In the genomic region with DNA sequence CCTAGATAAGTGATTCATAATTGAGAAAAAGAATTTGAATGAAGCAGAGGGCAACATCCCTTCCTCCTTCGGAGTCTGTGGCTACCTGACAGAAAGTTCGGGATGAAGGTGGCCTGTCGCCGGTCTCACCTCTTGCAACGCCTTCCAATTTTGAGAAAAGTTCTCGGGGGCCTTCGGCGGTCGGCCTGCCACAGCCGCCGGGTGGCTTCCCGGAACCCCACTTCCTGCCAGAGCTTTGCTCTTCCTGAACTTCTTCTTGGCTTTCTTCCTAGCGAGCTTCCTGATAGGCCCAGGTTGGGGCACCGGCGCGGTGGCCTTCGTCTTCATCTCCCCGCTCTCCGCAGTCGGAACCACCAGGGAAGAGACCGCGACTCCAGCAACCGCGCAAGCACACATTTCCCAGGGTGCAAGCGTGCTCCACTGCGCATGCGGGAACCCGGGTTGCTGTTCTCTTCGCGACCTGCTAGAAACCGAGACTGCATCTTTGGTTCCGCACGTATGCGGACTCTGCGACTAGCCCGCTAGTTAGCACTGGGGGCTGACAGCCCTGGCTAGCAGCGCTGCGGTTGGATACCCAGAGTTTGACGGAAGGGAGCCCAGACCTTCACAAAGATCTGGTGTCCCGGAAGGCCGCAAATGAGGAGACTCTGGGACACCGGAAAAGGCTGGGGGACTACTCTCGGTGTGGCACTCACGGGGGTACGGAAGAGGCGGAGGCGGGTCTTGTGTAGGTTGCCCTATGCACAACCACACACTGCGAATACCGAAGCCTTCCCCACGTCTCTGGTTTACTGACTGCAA, we compare ENCODE assay signal across 8 mouse cellular contexts. TPM values are rescaled to one million over a fixed set of nuclear protein-coding genes. Genes with fewer than 3 reads are reported as not detected.
DNase-seq lines count a peak whose midpoint lies in the region; ATAC-seq lines count a peak whose summit lies in the region.

A gene (minus strand): TSS at position 464 of the 801 bp plus-strand sequence.

- peak within 1 kb of the TSS; percentile 97 for H3K27ac ChIP-seq in hindbrain, embryonic 12.5 days

- H3K27me3 ChIP-seq in hindbrain, embryonic 12.5 days = no peaks in the 10 kb centered on the region

- peak within 1 kb of the TSS; percentile 75 for H3K4me3 ChIP-seq in hindbrain, embryonic 12.5 days

- peak; percentile 97 for ATAC-seq in hindbrain, embryonic 12.5 days (ENCODE audit: low FRiP score)

- H3K4me1 ChIP-seq in hindbrain, embryonic 12.5 days = peaks cover 32% of the 10 kb centered on the region

- peak; percentile 96 for DNase-seq in Muller cell, postnatal 12 days (ENCODE audit: inconsistent ontology term)
- peak; percentile 95 for DNase-seq in cerebellum, adult 9-11 months
- peak; percentile 92 to 93 for DNase-seq in frontal cortex, postnatal 10 days (ENCODE audit: low spot score in 2 of 2)
- DNase-seq in layer of hippocampus, postnatal 14 days (ENCODE audit: low spot score in 2 of 2) = peak; percentile 97 to 98
- DNase-seq in lung, postnatal 14 days = peak; percentile 94
- DNase-seq in retina, adult 2 months (ENCODE audit: low read depth, low spot score) = peak; percentile 92
- DNase-seq in thymus, postnatal 36 days = peak; percentile 90 to 92

- peaks cover 27% of the 10 kb centered on the region for H3K36me3 ChIP-seq in hindbrain, embryonic 12.5 days

- no peaks in the 10 kb centered on the region for H3K9me3 ChIP-seq in hindbrain, embryonic 12.5 days (replicated peaks)

- H3K9ac ChIP-seq in hindbrain, embryonic 12.5 days = peak within 1 kb of the TSS; percentile 83

- peak within 1 kb of the TSS; percentile 89 for H3K4me2 ChIP-seq in hindbrain, embryonic 12.5 days (replicated peaks)

- WGBS in hindbrain, embryonic 12.5 days = under 1% methylated on average over 50 of the region's 50 CpGs

RNA-seq across cellular contexts. Expression of the gene that starts here (rescaled TPM):
- 40.9 and 42.0 TPM in 2 replicates for polyA plus RNA-seq in hindbrain, embryonic 12.5 days (2016; fragmentation: Nextera tagmentation; extraction: Ambion mirVana)
- 10 to 100 TPM; 53.5 to 55.7 TPM for total RNA-seq in layer of hippocampus, postnatal 14 days (2021)

Comparison
In these comparisons a context has a peak if more than half of its experiments do, and no peak if none do; other contexts are left out.
1. Peak in every context shown above with its lines: DNase-seq, ATAC-seq, H3K4me3 ChIP-seq and H3K27ac ChIP-seq.